Mouse (Mus musculus) right cerebral cortex, postnatal 25 days (tissue): ENCODE data around the gene Srl.

ENCODE experiments used
- DNase-seq: peaks from one replicate; pipeline ENCODE4 v3.0.0; 2022

The Srl gene

GRCm38 (mm10) chr16:4472687-4473086, 68.9 kb downstream of the Srl start:
- peak; percentile 85 for DNase-seq

- peak; percentile 36 for DNase-seq
Observed at GRCm38 (mm10) chr16:4469599-4470352, 71.8 kb downstream of the Srl start.

DNA sequence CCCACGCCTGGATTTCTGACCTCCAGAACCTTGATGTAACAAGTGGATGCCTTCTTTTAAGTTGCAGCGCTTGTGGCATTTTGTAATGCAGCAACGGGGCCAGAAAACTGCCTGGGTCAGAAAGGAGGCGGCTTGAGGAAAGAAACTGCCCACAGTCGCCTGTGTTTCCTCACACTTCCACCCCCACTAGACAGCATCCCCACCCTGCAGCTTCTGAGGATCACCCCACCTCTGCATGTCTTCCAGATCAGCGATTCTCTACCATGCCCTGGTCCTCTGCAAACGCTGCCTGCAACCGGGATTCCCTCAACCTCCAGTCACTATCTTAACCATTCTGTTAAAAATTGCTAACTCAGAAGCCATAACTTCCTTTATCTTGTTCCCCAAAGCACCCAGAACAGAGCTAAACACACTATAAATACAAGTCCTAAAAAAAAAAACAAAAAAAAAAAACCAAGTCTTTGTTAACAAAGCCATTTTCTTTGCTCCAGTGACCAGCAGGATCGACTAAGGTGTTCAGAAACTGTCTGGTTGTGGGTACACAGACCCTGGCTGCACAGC, 77.0 kb downstream of the Srl start:
- DNase-seq: no peak

DNA sequence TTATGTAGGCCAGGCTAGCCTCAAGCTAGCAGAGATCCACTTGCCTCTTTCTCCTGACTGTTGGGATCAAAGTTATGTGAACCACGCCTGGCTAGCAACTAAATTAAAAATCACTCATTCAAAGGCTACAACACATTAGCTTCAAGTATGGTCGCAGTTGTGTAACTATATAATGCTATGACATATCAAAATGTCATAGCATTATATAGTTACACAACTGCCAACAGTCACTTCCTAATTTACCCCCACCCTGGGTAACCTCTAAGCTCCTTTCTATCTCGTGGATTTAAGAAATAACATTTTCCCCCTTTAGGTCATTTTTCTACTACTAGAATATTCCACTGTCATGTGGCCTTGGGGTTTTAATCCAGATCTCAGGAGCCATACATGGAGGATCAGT, 83.7 kb downstream of the Srl start:
- DNase-seq: no peak

DNA sequence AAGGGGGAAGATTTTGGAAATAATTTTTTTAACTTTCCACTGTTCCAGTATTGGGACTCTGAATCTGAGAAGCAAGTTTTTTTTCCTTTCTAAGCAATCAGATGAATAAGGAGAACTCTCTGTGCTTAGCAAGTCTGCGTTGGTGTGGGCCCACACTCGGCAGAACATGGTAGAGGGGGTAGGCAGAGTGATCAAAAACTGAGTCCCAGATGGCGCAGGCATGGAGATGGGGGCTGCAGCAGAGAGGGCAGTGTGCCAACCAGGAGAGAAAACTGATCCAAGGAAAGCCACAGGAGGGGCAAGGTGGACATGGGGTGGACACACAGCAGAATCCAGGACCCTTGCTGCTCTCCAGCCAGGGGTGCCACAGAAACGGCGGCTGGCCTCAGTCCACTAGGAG, 85.2 kb downstream of the Srl start:
- DNase-seq: peak; percentile 79

- DNase-seq: no peak
Observed at GRCm38 (mm10) chr16:4455693-4456092, 85.9 kb downstream of the Srl start.

- DNase-seq: peak; percentile 55
Observed at GRCm38 (mm10) chr16:4454563-4454962, 87.1 kb downstream of the Srl start.

- no peak for DNase-seq
Observed at GRCm38 (mm10) chr16:4449418-4449817, 92.2 kb downstream of the Srl start.

DNA sequence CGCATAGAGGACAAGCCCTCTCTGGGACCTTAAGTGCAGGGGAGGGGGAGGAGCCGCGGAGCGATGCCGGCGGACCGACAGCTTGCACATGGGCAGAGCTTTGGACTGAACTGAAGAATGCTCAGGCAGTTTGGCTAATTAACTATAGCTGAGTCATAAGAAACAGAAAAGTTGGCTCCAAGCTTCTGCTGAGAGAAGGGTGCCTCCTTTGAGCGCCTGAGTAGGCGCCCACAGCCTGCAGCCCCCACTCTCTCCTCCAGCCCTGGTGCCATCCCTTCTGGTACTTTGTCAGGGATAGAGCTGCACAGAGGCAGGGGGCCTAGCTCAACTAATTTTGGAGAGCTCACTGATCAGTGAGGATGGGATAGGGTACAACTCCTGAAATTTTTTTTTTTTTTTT, 93.4 kb downstream of the Srl start:
- DNase-seq: peak; percentile 73

GRCm38 (mm10) chr16:4446395-4446794, 95.2 kb downstream of the Srl start:
- DNase-seq: no peak

GRCm38 (mm10) chr16:4444378-4444777, 97.2 kb downstream of the Srl start:
- DNase-seq: no peak

GRCm38 (mm10) chr16:4439302-4440066, 102.1 kb downstream of the Srl start:
- no peak for DNase-seq

- no peak for DNase-seq
Observed at GRCm38 (mm10) chr16:4436738-4437137, 104.9 kb downstream of the Srl start.

- no peak for DNase-seq
Observed at GRCm38 (mm10) chr16:4435371-4435770, 106.2 kb downstream of the Srl start.

GRCm38 (mm10) chr16:4431841-4432240, 109.8 kb downstream of the Srl start:
- DNase-seq: no peak

DNA sequence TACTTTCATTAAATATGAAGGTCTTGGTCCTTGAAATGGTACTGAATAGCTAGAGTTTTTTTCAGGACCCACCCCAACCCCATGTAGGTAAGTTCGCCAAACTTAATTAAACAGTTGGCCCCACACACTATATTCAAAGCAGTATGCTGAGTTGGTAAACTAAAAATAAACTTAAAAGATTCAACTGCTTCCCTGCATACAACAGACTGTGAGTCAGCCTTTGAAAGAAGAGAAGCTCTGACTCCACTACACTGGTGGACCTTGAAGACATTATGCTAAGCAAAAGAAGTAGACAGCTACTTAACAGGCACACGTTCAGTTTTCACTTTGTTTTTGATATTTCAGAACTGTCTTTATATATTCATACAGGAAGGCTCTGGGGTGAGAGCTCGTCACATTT, 110.6 kb downstream of the Srl start:
- no peak for DNase-seq

- peak; percentile 61 for DNase-seq
Observed at GRCm38 (mm10) chr16:4430232-4430631, 111.4 kb downstream of the Srl start.
